Mouse (Mus musculus): ENCODE measurements at regions not wholly inside any gene's neighbourhood (a gene's known extent, or its start where the extent isn't known, plus 50 kb on each side); places are given as distances from the start of the nearest gene placed in this dataset.
A peak's percentile ranks its signal among the peaks of the same experiment; 100 is the strongest.

DNA sequence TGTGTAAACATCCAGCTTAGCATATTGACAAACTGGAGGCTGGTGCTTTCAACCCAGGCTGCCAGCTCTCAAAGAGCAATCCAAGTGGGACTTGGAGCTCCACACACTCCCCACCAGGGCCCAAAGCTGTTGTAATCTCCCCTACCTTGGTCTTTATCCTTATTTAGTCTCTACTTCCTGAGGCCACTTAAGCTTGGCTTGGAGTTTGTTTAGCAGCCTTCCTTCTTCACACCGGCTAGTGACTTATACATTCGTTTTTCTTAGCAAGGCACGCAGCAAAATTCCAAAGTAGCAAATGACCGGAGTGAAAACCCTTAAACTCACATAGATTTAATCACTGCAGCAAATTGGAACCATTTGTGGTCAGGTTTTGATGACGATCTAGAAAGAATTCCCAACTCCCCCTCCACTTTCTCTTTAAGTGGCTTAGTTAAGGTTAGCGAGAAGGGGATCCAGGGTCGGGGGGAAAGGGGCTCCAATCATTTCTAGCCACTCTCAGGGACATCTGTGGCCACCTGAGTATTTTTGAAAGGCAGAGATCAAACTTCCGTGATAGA, 124.2 kb upstream of the Irx3 start:
- TF ChIP-seq CTCF (IDR thresholded peaks at IDR 0.05), result no peak
- Histone ChIP-seq H3K27ac (ENCODE audit: low read depth, low read length) (no peak overlapping the region), H3K4me3 (ENCODE audit: low read depth, low read length) (no peak overlapping the region), H3K36me3 (ENCODE audit: insufficient read depth, low read length) (no peaks in the 10 kb centered on the region; the same call in 1 of the 2 replicates), H3K9me3 (ENCODE audit: low read length) (no peaks in the 10 kb centered on the region), H3K27me3 (ENCODE audit: insufficient read depth, low read length) (no peaks in the 10 kb centered on the region; the same call in 1 of the 2 replicates), H3K4me2 (ENCODE audit: low read depth, low read length, poor library complexity, severe bottlenecking) (no peak overlapping the region), H3K9ac (replicated peaks; ENCODE audit: low read length, poor library complexity, severe bottlenecking) (no peak overlapping the region), H3K4me1 (ENCODE audit: insufficient read depth, low read length) (no peaks in the 10 kb centered on the region)
- no peak for DNase-seq (ENCODE audit: low spot score)
- no peak for ATAC-seq (ENCODE audit: low FRiP score)
- WGBS, result 77% methylated on average over 8 of the region's 8 CpGs

DNA sequence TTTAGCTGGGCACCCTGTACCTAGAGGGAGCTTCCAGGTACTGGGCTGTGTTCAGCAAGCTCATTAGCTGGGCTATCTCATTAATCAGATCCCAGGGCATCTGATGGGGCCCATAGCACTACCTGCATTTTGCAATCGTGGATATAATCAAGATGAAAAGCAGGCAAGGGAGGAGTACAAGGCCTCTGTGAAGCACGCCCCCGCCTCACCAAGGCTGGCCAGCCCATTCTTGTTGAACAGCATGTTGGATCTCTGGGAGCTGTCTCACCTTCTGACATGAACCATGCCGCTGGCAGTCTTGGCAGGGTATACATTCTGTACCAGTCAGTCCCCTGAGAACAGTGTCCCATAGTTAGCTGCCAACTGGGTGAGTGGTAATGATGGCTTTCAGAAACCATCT, 122.3 kb upstream of the Irx3 start:
- ATAC-seq (ENCODE audit: low FRiP score), result no peak
- H3K4me3 ChIP-seq (ENCODE audit: low read depth, low read length), result no peak overlapping the region
- WGBS, result 92% methylated on average over 4 of the region's 4 CpGs
- H3K9ac ChIP-seq (replicated peaks; ENCODE audit: low read length, poor library complexity, severe bottlenecking), result no peak overlapping the region
- H3K36me3 ChIP-seq (ENCODE audit: insufficient read depth, low read length), result no peaks in the 10 kb centered on the region; the same call in 1 of the 2 replicates
- H3K9me3 ChIP-seq (ENCODE audit: low read length), result no peaks in the 10 kb centered on the region
- TF ChIP-seq CTCF (IDR thresholded peaks at IDR 0.05), result no peak
- no peaks in the 10 kb centered on the region for H3K4me1 ChIP-seq (ENCODE audit: insufficient read depth, low read length)
- H3K27me3 ChIP-seq (ENCODE audit: insufficient read depth, low read length), result no peaks in the 10 kb centered on the region
- DNase-seq (ENCODE audit: low spot score), result no peak
- H3K4me2 ChIP-seq (ENCODE audit: low read depth, low read length, poor library complexity, severe bottlenecking), result no peak overlapping the region
- no peak overlapping the region for H3K27ac ChIP-seq (ENCODE audit: low read depth, low read length)

DNA sequence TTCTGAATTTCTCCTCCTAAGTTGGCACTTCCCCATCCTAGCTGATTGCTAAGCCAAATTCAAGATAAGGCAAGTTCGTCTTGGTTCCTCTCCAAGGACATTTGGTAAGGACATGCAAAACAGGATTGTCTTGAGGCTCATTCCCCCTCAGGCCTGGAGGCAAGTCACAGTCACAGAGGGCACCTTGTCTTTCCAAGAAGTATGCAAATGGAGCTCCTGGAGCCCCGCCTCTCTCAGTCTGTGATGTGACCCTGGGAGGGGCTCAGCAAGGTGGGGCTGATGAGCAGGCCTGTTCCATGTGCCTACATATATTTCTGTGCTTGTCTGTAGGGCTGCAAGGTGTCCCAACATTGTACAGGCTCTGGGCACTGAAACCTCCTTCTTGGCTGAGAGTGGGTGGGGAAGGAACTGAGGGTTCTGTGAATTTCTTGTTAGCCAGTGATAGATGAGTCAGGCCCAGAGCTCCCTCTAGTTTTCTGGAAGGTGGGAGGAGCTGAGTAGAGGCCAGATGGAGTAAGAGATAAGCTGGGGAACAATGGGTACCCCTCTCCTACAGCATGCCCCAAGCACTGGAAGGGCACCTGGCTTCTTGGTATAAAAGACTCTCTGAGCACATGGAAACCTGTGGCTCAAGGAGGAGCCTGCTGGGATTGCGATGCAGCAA, 120.5 kb upstream of the Irx3 start:
- WGBS, result 77% methylated on average over 3 of the region's 3 CpGs
- no peak for ATAC-seq (ENCODE audit: low FRiP score)

DNA sequence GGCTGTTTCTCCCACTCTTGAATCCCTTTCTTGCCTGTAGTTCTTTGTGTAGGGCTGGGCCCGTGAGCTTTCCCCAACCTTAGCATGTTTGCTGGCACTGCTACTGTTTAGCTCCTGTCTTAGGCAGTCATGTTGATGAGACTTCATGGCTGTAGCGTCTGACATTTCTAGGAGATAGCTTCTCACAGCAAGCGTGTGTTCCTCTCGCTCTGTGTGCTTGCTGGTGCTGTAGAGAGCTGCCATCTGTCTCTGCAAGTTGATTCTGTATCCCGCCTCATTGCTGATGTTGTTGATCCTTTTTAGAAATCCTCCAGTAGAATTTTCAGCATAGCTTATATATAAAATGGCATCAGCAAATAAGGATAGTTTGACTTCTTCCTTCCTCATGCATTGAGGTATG, 116.0 kb upstream of the Irx3 start:
- no peak for ATAC-seq (ENCODE audit: low FRiP score)
- Histone ChIP-seq H3K27me3 (ENCODE audit: insufficient read depth, low read length) (no peaks in the 10 kb centered on the region), H3K36me3 (ENCODE audit: insufficient read depth, low read length) (no peaks in the 10 kb centered on the region; the same call in 1 of the 2 replicates), H3K9ac (replicated peaks; ENCODE audit: low read length, poor library complexity, severe bottlenecking) (no peak overlapping the region), H3K9me3 (ENCODE audit: low read length) (no peaks in the 10 kb centered on the region), H3K27ac (ENCODE audit: low read depth, low read length) (no peak overlapping the region), H3K4me2 (ENCODE audit: low read depth, low read length, poor library complexity, severe bottlenecking) (no peak overlapping the region), H3K4me3 (ENCODE audit: low read depth, low read length) (no peak overlapping the region), H3K4me1 (ENCODE audit: insufficient read depth, low read length) (0 out of 2 replicates have a peak, but pooled peaks cover 2% of the 10 kb centered on the region)
- peak; percentile 8 for DNase-seq (ENCODE audit: low spot score)
- TF ChIP-seq CTCF (IDR thresholded peaks at IDR 0.05), result no peak
- WGBS, result 90% methylated on average over 5 of the region's 5 CpGs

More for the DNA sequence above, 120.5 kb upstream of the Irx3 start:
- no peak for DNase-seq (ENCODE audit: low spot score)
- H3K27me3 ChIP-seq (ENCODE audit: insufficient read depth, low read length), result no peaks in the 10 kb centered on the region
- H3K9me3 ChIP-seq (ENCODE audit: low read length), result no peaks in the 10 kb centered on the region
- no peak for TF ChIP-seq CTCF (IDR thresholded peaks at IDR 0.05)
- no peaks in the 10 kb centered on the region for H3K4me1 ChIP-seq (ENCODE audit: insufficient read depth, low read length)
- no peak overlapping the region for H3K27ac ChIP-seq (ENCODE audit: low read depth, low read length)
- H3K4me2 ChIP-seq (ENCODE audit: low read depth, low read length, poor library complexity, severe bottlenecking), result no peak overlapping the region
- H3K9ac ChIP-seq (replicated peaks; ENCODE audit: low read length, poor library complexity, severe bottlenecking), result no peak overlapping the region
- H3K4me3 ChIP-seq (ENCODE audit: low read depth, low read length), result no peak overlapping the region
- H3K36me3 ChIP-seq (ENCODE audit: insufficient read depth, low read length), result no peaks in the 10 kb centered on the region; the same call in 1 of the 2 replicates

DNA sequence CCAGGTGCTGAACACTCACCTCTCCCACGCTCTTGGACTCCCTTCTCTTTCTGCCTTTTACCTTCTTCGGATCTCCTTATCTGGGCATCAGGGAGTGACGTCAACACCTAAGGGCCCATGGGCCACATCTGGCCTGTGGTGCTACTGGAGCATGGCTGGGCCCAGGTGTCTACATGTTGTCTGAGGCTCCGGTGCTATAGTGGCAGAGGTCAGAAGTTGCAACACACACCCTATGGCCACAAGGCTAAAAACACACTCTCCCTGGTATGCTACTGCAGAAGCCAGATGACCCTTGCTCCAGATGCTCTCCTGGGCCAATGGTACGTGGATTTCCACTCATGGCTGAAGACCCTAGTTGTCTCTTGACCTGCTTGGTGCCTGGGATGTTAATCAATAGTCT, 112.1 kb upstream of the Irx3 start:
- H3K27ac ChIP-seq (ENCODE audit: low read depth, low read length), result no peak overlapping the region
- no peak overlapping the region for H3K9ac ChIP-seq (replicated peaks; ENCODE audit: low read length, poor library complexity, severe bottlenecking)
- no peaks in the 10 kb centered on the region for H3K36me3 ChIP-seq (ENCODE audit: insufficient read depth, low read length)
- ATAC-seq (ENCODE audit: low FRiP score) (no peak), DNase-seq (ENCODE audit: low spot score) (no peak)
- H3K4me2 ChIP-seq (ENCODE audit: low read depth, low read length, poor library complexity, severe bottlenecking), result no peak overlapping the region
- 0 out of 2 replicates have a peak, but pooled peaks cover 2% of the 10 kb centered on the region for H3K4me1 ChIP-seq (ENCODE audit: insufficient read depth, low read length)
- no peaks in the 10 kb centered on the region for H3K9me3 ChIP-seq (ENCODE audit: low read length)
- H3K27me3 ChIP-seq (ENCODE audit: insufficient read depth, low read length), result no peaks in the 10 kb centered on the region
- no peak for TF ChIP-seq CTCF (IDR thresholded peaks at IDR 0.05)
- H3K4me3 ChIP-seq (ENCODE audit: low read depth, low read length), result no peak overlapping the region
- 95% methylated on average over 5 of the region's 5 CpGs for WGBS

DNA sequence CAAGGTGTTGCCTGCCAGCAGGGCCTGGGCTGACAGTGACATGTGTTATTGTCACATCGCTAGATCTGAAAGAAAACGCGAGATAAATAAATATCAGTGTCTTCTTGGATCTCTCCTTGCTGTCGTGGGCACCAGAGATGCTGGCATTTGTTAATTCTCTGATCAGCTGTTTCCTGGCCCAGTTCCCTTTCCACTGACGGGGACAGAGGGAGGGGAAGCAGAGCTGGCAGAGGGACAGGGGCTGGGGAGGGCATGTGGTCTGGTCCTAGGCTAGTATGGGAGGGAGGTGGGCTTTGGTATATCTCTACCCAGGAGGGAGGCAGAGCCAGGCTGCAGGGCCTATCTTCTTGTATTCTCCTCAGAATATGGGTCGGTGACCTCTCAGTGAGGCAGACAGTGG, 111.3 kb upstream of the Irx3 start:
- no peak overlapping the region for H3K4me2 ChIP-seq (ENCODE audit: low read depth, low read length, poor library complexity, severe bottlenecking)
- H3K36me3 ChIP-seq (ENCODE audit: insufficient read depth, low read length), result no peaks in the 10 kb centered on the region

More for the DNA sequence above, 111.3 kb upstream of the Irx3 start:
- DNase-seq (ENCODE audit: low spot score) (peak; percentile 45), ATAC-seq (ENCODE audit: low FRiP score) (no peak)
- no peak overlapping the region for H3K4me3 ChIP-seq (ENCODE audit: low read depth, low read length)
- 0 out of 2 replicates have a peak, but pooled peaks cover 2% of the 10 kb centered on the region for H3K4me1 ChIP-seq (ENCODE audit: insufficient read depth, low read length)
- no peak overlapping the region for H3K9ac ChIP-seq (replicated peaks; ENCODE audit: low read length, poor library complexity, severe bottlenecking)
- no peak overlapping the region for H3K27ac ChIP-seq (ENCODE audit: low read depth, low read length)
- H3K9me3 ChIP-seq (ENCODE audit: low read length), result no peaks in the 10 kb centered on the region
- no peak for TF ChIP-seq CTCF (IDR thresholded peaks at IDR 0.05)
- 66% methylated on average over 6 of the region's 6 CpGs for WGBS
- no peaks in the 10 kb centered on the region for H3K27me3 ChIP-seq (ENCODE audit: insufficient read depth, low read length)

All from midbrain, postnatal 0 days (tissue).